Mouse (Mus musculus) forebrain, embryonic 15.5 days (tissue): Measurements from ENCODE around the gene Rrnad1. TPM values are rescaled to one million over a fixed set of nuclear protein-coding genes. Genes with fewer than 3 reads are reported as not detected.
A peak's percentile ranks its signal among the peaks of the same experiment; 100 is the strongest.
"Not testable (repeated sequence)": the region's sequence is repeated elsewhere in the genome, so short reads cannot be mapped to it uniquely, and the experiment has no call there.

Experiments used
- ATAC-seq: fragments of 200-750 bp; cut with Nextera tagmentation; replicated peaks from 2 replicates; pipeline ENCODE4 v1.8.0; 2017; ENCODE audit warnings: mild to moderate bottlenecking, moderate TSS enrichment, moderate library complexity
- H3K27ac ChIP-seq: fragments of 300-500 bp; sonication (generic); replicated peaks from 2 replicates; pipeline ENCODE4 v1.5.1; 2015; ENCODE audit warnings: mild to moderate bottlenecking, inconsistent platforms
- H3K27me3 ChIP-seq: fragments of 300-500 bp; sonication (generic); 2 replicates; pipeline ENCODE4 v1.6.1; 2015; ENCODE audit warnings: inconsistent platforms
- H3K36me3 ChIP-seq: fragments of 300-500 bp; sonication (generic); 2 replicates; pipeline ENCODE4 v1.6.1; 2015; ENCODE audit warnings: mild to moderate bottlenecking, inconsistent platforms
- H3K4me1 ChIP-seq: fragments of 300-500 bp; sonication (generic); 2 replicates; pipeline ENCODE4 v1.6.1; 2015; ENCODE audit warnings: inconsistent platforms
- H3K4me2 ChIP-seq: fragments of 300-500 bp; sonication (generic); replicated peaks from 2 replicates; pipeline ENCODE4 v1.6.1; 2015; ENCODE audit warnings: mild to moderate bottlenecking, inconsistent platforms
- H3K4me3 ChIP-seq: fragments of 300-500 bp; sonication (generic); 2 replicates; pipeline ENCODE4 v1.5.1; 2015; ENCODE audit warnings: mild to moderate bottlenecking, inconsistent platforms
- H3K9ac ChIP-seq: fragments of 300-500 bp; sonication (generic); replicated peaks from 2 replicates; pipeline ENCODE4 v1.6.1; 2015; ENCODE audit warnings: mild to moderate bottlenecking, inconsistent platforms
- H3K9me3 ChIP-seq: fragments of 300-500 bp; sonication (generic); 2 replicates; pipeline ENCODE4 v1.6.1; 2016; ENCODE audit warnings: inconsistent platforms
- WGBS: fragments of 180-500 bp; shearing (Covaris S2); methylation state at CpG from one replicate; pipeline ENCODE4 v1.1.7; 2015; ENCODE audit warnings: mixed read lengths; 5-methylcytosine and 5-hydroxymethylcytosine counted together
- polyA plus RNA-seq: library from polyadenylated mRNA; unstranded; fragments of >200 nt; fragmentation: Nextera tagmentation; extraction: Ambion mirVana; gene quantifications from 2 replicates; pipeline ENCODE4 v1.2.1, GENCODE M21; 2015

Gene Rrnad1
- polyA plus RNA-seq, 1 experiment from 2014 or later = 20.1 TPM

DNA sequence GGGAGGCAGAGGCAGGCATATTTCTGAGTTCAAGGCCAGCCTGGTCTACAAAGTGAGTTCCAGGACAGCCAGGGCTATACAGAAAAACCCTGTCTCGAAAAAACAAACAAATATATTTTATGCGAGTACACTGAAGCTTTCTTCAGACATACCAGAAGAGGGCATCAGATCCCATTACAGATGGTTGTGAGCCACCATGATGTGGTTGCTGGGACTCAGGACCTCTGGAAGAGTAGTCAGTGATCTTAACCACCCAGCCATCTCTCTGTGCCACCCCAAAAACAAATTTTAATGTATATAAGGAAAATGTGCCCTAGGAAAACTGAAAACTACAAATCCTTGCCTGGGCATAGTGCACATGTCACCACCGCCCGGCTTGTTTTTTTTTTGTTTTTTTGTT, 43.1 kb downstream of the Rrnad1 start:
- 75% methylated on average over 4 of the region's 4 CpGs for WGBS

DNA sequence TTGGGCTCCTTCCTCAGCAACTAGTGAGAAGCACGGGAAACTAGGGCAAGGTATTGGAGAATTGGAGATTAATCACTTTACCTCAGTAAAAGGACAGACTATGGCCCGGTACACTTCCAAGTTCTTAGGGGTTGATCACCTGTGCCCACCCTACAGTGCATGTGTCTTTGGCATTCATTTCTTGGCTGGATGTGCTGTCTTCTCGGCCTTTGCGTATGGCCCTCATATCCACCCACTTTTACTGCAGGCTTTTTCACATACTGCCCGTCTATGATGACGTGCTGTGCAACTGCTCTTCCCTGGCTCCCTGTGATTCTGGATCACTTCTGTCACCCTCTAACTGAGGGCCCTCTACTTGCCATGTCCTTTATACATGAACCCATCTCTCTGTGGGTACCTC, 44.1 kb downstream of the Rrnad1 start:
- WGBS = 85% methylated on average over 6 of the region's 6 CpGs
- peak overlapping the region; percentile 98; the same call in 1 of the 2 replicates for H3K4me3 ChIP-seq
- H3K4me2 ChIP-seq = peak overlapping the region; percentile 51

More for the DNA sequence above, 43.1 kb downstream of the Rrnad1 start:
- not testable (repeated sequence) for H3K27me3 ChIP-seq, H3K4me2 ChIP-seq, H3K4me3 ChIP-seq, H3K9ac ChIP-seq, H3K9me3 ChIP-seq, ATAC-seq, H3K36me3 ChIP-seq, H3K27ac ChIP-seq
- peaks cover 18% of the 10 kb centered on the region for H3K4me1 ChIP-seq

DNA sequence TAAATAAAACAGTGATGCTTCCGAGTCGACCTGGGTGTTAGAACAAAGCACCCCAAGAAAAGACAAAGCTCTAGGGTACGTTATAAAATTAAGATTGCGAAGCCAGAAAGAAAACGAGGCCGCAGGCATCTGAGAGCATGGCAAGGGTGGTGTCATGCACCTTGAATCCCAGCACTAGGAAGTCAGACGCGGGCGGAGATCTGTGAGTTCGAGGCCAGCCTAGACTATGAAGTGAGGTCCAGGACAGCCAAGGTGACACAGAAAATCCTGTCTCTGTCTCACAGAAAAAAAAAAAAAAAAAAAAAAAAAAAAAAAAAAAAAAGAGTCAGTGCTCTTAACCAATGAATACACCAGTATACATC, 44.5 kb downstream of the Rrnad1 start:
- no peaks in the 10 kb centered on the region for H3K9me3 ChIP-seq
- H3K4me3 ChIP-seq = peak overlapping the region; percentile 98
- peak overlapping the region; percentile 64 for H3K27ac ChIP-seq
- peaks cover 18% of the 10 kb centered on the region for H3K4me1 ChIP-seq
- no peaks in the 10 kb centered on the region for H3K27me3 ChIP-seq
- 12% methylated on average over 10 of the region's 10 CpGs for WGBS
- H3K36me3 ChIP-seq = no peaks in the 10 kb centered on the region
- H3K4me2 ChIP-seq = peak overlapping the region; percentile 51
- peak overlapping the region; percentile 48 for H3K9ac ChIP-seq
- ATAC-seq = peak; percentile 35

More for the DNA sequence above, 44.1 kb downstream of the Rrnad1 start:
- Histone ChIP-seq H3K27ac (no peak overlapping the region), H3K27me3 (no peaks in the 10 kb centered on the region), H3K36me3 (no peaks in the 10 kb centered on the region), H3K4me1 (peaks cover 18% of the 10 kb centered on the region), H3K9ac (no peak overlapping the region), H3K9me3 (no peaks in the 10 kb centered on the region)
- ATAC-seq = no peak

DNA sequence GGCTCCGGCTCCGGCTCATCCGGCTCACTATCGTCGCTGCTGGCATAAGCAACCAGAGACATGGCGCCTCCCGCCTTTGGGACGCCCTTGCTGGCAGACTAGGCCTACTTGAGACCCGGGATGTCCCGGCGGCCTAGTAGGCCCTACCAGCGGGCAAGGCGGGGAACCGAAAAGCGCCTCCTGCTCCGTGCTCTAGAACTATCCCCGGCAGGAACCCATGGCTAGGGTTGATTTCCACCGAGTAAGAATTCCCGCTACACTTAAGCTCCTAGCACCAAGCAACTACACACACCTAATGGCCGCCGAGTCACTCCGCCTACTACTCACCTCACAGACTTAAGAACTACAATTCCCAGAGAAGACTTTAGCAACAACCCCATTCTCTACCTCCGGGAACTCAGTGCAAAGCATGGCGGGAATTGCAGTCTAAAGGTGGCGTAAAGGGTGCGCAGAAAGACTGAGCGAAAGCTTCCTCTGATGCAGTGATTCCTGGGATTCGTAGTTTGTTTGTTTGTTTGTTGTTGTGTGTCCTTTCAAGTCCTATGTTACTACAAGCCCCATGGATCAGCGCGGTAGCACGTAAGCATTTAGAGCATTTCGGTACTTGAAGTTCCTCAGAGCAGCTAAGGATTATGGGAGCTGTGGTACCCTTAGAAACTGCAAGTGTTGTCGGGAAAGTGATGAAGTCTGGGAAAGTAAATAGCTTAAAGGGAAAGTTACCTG, 45.1 kb downstream of the Rrnad1 start, which contains the start of gene Prcc:
Gene Prcc (minus strand): TSS at position 328 of the 723 bp plus-strand sequence.
- H3K4me1 ChIP-seq = peaks cover 18% of the 10 kb centered on the region
- 0% methylated on average over 31 of the region's 33 CpGs for WGBS
- H3K4me3 ChIP-seq = peak within 1 kb of the TSS; percentile 98
- peak within 1 kb of the TSS; percentile 91 for H3K9ac ChIP-seq
- ATAC-seq = peak; percentile 99
- H3K27ac ChIP-seq = peak within 1 kb of the TSS; percentile 89
- H3K9me3 ChIP-seq = no peaks in the 10 kb centered on the region
- H3K36me3 ChIP-seq = peaks cover 3% of the 10 kb centered on the region; the same call in 1 of the 2 replicates
- H3K4me2 ChIP-seq = peak within 1 kb of the TSS; percentile 79
- H3K27me3 ChIP-seq = no peaks in the 10 kb centered on the region

DNA sequence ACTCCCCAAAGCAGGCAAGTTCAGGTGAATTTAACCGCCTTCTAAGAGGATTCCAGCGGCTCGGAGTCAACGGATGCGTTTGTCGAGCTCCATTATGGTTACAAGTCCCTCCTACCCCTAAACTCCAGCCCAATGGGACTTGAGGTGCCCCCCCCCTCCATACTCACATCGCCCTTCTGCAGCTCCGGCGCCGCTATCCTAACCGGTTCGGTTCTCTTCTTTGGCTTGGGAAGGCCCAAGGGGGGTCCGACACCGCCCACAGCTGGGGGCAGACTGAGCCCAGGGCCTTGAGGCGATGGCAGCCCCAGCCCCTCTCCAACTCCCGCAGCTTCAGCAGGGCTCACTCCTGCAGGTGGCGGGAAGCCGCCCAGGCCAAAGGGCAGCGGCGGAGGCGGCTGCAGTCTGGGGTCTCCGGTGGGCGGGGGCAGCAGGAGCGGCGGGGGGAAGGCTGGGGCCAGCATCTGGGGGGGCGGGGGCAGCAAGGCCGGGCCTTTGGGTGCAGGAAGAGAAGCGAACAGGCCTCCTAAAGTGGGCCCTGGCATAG, 45.7 kb downstream of the Rrnad1 start:
- H3K27me3 ChIP-seq = no peaks in the 10 kb centered on the region
- H3K9me3 ChIP-seq = no peaks in the 10 kb centered on the region
- peaks cover 7% of the 10 kb centered on the region; the same call in 1 of the 2 replicates for H3K36me3 ChIP-seq
- peaks cover 18% of the 10 kb centered on the region for H3K4me1 ChIP-seq
- peak; percentile 8 for ATAC-seq
- H3K4me2 ChIP-seq = peak overlapping the region; percentile 79
- WGBS = under 1% methylated on average over 27 of the region's 28 CpGs
- H3K9ac ChIP-seq = peak overlapping the region; percentile 91
- H3K27ac ChIP-seq = peak overlapping the region; percentile 89
- peak overlapping the region; percentile 98 for H3K4me3 ChIP-seq

DNA sequence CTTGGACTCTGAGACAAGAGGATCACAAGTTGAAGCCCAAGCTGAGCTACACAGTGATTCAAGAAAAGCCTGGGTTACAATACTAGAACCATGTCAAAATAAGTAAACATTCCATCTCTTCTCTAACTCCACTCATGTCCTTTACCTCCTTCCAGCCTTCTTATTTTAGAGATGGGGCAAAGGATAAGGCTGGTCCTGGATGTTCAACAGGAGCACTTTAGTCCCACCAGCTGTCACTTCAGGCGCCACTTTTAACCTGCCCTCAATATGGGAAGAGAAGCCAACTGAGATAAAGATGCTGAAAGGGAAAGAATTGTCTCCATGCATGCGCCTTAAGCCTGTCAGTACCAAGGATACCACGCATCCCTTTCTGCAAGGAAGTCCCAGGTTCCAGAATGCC, 46.2 kb downstream of the Rrnad1 start:
- Histone ChIP-seq H3K9me3 (no peaks in the 10 kb centered on the region), H3K9ac (peak overlapping the region; percentile 91), H3K27ac (0 out of 2 replicates have a peak overlapping the region, but pooled peaks have one; percentile 89), H3K36me3 (peaks cover 8% of the 10 kb centered on the region; the same call in 1 of the 2 replicates), H3K4me1 (peaks cover 18% of the 10 kb centered on the region), H3K27me3 (no peaks in the 10 kb centered on the region), H3K4me2 (peak overlapping the region; percentile 79), H3K4me3 (peak overlapping the region; percentile 98)
- WGBS = 2% methylated on average over 3 of the region's 3 CpGs
- no peak for ATAC-seq

DNA sequence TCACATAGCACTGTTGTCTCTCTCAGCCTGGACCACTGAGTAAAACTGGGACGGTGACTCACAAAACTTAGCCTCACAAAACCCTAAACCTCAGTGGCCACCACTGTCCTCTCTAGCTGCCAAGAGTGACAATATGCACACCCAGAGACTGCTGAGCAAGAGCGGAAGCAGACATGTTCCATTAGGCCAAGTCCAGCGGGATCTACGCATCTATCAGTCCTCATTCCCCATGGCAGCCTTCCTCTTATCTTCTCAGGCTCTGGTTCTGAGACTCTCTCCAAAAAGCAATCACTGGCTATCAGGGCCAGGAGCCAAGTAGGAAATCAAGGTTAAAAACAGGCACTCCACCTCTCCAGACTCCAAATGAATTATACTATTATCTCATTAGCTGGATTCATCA, 52.8 kb downstream of the Rrnad1 start:
- Histone ChIP-seq H3K27ac (no peak overlapping the region), H3K27me3 (no peaks in the 10 kb centered on the region), H3K4me3 (no peak overlapping the region), H3K9me3 (no peaks in the 10 kb centered on the region), H3K9ac (no peak overlapping the region), H3K4me1 (no peaks in the 10 kb centered on the region; the same call in 1 of the 2 replicates), H3K36me3 (peaks cover 11% of the 10 kb centered on the region; the same call in 1 of the 2 replicates), H3K4me2 (no peak overlapping the region)
- 95% methylated on average over 4 of the region's 4 CpGs for WGBS
- no peak for ATAC-seq

Other genes with a start within 250 kb of the Rrnad1 start
- 0.61 and 1.2 TPM in 2 replicates for gene Lrrc71, start 182.1 kb downstream of the Rrnad1 start, polyA plus RNA-seq
- 1.0 and 1.3 TPM in 2 replicates for gene Ntrk1, start 135.6 kb downstream of the Rrnad1 start, polyA plus RNA-seq
- 0.41 and 0.52 TPM in 2 replicates for gene Insrr, start 133.8 kb downstream of the Rrnad1 start, polyA plus RNA-seq
- 4.7 and 7.2 TPM in 2 replicates for gene Pear1, start 106.4 kb downstream of the Rrnad1 start, polyA plus RNA-seq
- not detected in 2 replicates for gene Sh2d2a, start 84.0 kb downstream of the Rrnad1 start, polyA plus RNA-seq
- 16.5 and 17.3 TPM in 2 replicates for gene Prcc, start 45.1 kb downstream of the Rrnad1 start, polyA plus RNA-seq
- 226 and 235 TPM in 2 replicates for gene Hdgf, start 24.4 kb downstream of the Rrnad1 start, polyA plus RNA-seq
- 62.7 and 68.2 TPM in 2 replicates for gene Mrpl24, start 11.2 kb downstream of the Rrnad1 start, polyA plus RNA-seq
- 49.7 and 50.0 TPM in 2 replicates for gene Isg20l2, start 403 bp downstream of the Rrnad1 start, polyA plus RNA-seq
- gene Crabp2, start 17.9 kb upstream of the Rrnad1 start, polyA plus RNA-seq = 14.9 and 18.4 TPM in 2 replicates
- gene Nes, start 40.4 kb upstream of the Rrnad1 start, polyA plus RNA-seq = 50.0 and 56.7 TPM in 2 replicates
- 26.6 and 27.2 TPM in 2 replicates for gene Bcan, start 69.5 kb upstream of the Rrnad1 start, polyA plus RNA-seq
- gene Hapln2, start 96.9 kb upstream of the Rrnad1 start, polyA plus RNA-seq = 0.43 and 0.89 TPM in 2 replicates
- gene Gpatch4, start 112.4 kb upstream of the Rrnad1 start, polyA plus RNA-seq = 29.7 and 31.1 TPM in 2 replicates
- gene Naxe, start 127.8 kb upstream of the Rrnad1 start, polyA plus RNA-seq = 167 and 170 TPM in 2 replicates
- not detected in 2 replicates for gene Ttc24, start 147.6 kb upstream of the Rrnad1 start, polyA plus RNA-seq
- 7.1 and 8.9 TPM in 2 replicates for gene Iqgap3, start 151.3 kb upstream of the Rrnad1 start, polyA plus RNA-seq
- 20.1 and 21.3 TPM in 2 replicates for gene Mef2d, start 211.7 kb upstream of the Rrnad1 start, polyA plus RNA-seq